Mouse (Mus musculus) R1 (cell line): ENCODE measurements around the gene Castor1.

ENCODE experiments used
- DNase-seq: peaks from one replicate; pipeline ENCODE4 v3.0.0-alpha.2; 2018; ENCODE audit warnings: low read depth, low spot score

The Castor1 gene

GRCm38 (mm10) chr11:4205951-4206350, 12.1 kb upstream of the Castor1 start:
- DNase-seq = no peak

GRCm38 (mm10) chr11:4206563-4206962, 11.5 kb upstream of the Castor1 start:
- DNase-seq = no peak

- DNase-seq = no peak
Measured at GRCm38 (mm10) chr11:4207655-4208054, 10.4 kb upstream of the Castor1 start.

- DNase-seq = no peak
Measured at GRCm38 (mm10) chr11:4209556-4209955, 8.5 kb upstream of the Castor1 start.

- no peak for DNase-seq
Measured at GRCm38 (mm10) chr11:4210786-4211185, 7.2 kb upstream of the Castor1 start.

- peak; percentile 62 for DNase-seq
Measured at GRCm38 (mm10) chr11:4213107-4213506, 4.9 kb upstream of the Castor1 start.

GRCm38 (mm10) chr11:4214572-4214971, 3.5 kb upstream of the Castor1 start:
- no peak for DNase-seq

GRCm38 (mm10) chr11:4215061-4215460, 3.0 kb upstream of the Castor1 start:
- no peak for DNase-seq

GRCm38 (mm10) chr11:4216248-4217000, 1.6 kb upstream of the Castor1 start:
- DNase-seq = no peak

GRCm38 (mm10) chr11:4218637-4219036, 612 bp downstream of the Castor1 start:
- DNase-seq = peak; percentile 84

- peak; percentile 61 for DNase-seq
Measured at GRCm38 (mm10) chr11:4219317-4219751, 1.3 kb downstream of the Castor1 start.

- no peak for DNase-seq
Measured at GRCm38 (mm10) chr11:4219908-4220307, 1.9 kb downstream of the Castor1 start.

- DNase-seq = peak; percentile 83
Measured at GRCm38 (mm10) chr11:4220443-4221400, 2.7 kb downstream of the Castor1 start.

- DNase-seq = no peak
Measured at GRCm38 (mm10) chr11:4222046-4222950, 4.3 kb downstream of the Castor1 start.

- DNase-seq = no peak
Measured at GRCm38 (mm10) chr11:4223393-4224188, 5.6 kb downstream of the Castor1 start.

GRCm38 (mm10) chr11:4224223-4224622, 6.2 kb downstream of the Castor1 start:
- no peak for DNase-seq

GRCm38 (mm10) chr11:4226569-4227325, 8.7 kb downstream of the Castor1 start:
- DNase-seq = no peak

GRCm38 (mm10) chr11:4228463-4228862, 10.4 kb downstream of the Castor1 start:
- no peak for DNase-seq

GRCm38 (mm10) chr11:4229841-4230240, 11.8 kb downstream of the Castor1 start:
- no peak for DNase-seq

- no peak for DNase-seq
Measured at GRCm38 (mm10) chr11:4231435-4231834, 13.4 kb downstream of the Castor1 start.
